Mouse (Mus musculus) gastrocnemius, postnatal 10 days (tissue): Measurements from ENCODE around the gene 4922502D21Rik. TPM values are rescaled to one million over a fixed set of nuclear protein-coding genes. Genes with fewer than 3 reads are reported as not detected.
"Not testable (repeated sequence)": the region's sequence is repeated elsewhere in the genome, so short reads cannot be mapped to it uniquely, and the experiment has no call there.

Experiments
- DNase-seq: peaks from one replicate; pipeline ENCODE4 v3.0.0; 2021; ENCODE audit warnings: mixed read lengths
- long read RNA-seq, 2 experiments: library from polyadenylated mRNA; stranded (forward); transcript quantifications; one replicate each; pipeline ENCODE4 v2.0.0; 2021
- total RNA-seq, 2 experiments: library from RNA; stranded (reverse); gene quantifications; 2 replicates each; pipeline ENCODE4 v1.2.3; 2021

The 4922502D21Rik gene
- not detected for total RNA-seq
- long read RNA-seq, experiment 1 = 0 reads
- long read RNA-seq, experiment 2 = 0 reads

DNA sequence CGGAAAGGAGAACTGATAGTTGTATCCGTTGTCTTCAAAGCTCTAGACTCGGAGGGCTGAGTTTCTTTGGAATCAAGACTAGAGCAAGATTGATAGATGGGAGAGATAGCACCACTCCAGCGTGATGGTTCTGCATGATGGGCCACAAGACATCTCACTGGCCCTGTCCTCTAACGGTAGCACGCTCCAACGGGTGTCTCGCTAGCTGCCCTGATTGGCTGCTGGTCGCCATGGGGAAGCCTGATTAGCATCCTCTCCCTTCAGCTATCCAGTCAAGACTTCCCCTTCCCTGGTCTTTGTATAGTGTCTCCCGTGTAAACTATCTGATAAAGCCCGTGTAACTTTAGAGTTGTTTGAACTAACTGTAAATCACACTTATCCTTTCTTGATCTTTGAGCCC, at the start of gene 4922502D21Rik:
Gene 4922502D21Rik (minus strand): TSS at position 187 of the 400 bp plus-strand sequence.
- no peak for DNase-seq

DNA sequence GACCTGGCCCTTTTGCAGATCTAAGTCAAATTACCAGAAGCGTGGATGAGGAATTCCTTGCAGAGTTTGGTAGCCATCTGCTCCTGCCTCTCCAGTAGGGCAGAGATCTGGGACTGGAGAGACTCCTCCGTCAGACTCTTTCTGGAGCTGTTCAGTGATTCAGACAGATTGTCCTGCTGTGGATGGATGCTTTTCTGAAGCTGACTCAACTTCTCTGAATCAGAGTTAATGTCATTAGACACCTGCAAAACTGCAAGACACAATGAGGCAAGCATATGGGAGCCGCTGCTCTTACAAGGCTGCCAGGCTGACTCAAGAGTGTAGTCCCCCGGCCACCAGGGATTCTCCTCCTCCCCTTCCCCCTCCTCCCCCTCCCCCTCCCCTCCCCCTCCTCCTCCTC, 48.9 kb upstream of the 4922502D21Rik start:
- DNase-seq = no peak

DNA sequence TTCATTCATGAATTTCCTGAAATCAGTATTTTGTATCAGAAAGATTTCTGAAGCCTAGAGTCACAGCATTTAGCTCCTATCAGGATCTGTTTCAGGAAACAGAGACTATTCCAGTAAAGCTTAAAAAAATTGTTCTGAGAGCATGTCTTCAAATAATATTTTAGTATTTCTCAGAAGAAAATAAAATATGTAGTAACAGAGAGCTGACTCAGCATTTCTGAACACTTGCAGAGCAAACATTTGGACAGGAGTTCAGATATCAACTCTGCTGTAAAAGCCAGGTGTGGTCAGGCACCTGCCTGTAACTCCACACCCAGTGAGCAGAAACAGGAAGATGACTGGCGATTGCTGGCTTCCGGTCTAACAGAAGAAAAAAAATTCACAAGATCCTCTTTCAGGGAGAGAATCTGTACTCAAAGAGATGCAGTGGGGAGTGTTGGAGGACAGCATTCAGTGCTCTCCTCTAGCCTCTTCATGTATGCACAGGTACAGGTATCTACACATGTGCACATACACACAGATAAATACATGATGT, 43.4 kb upstream of the 4922502D21Rik start:
- DNase-seq = no peak

DNA sequence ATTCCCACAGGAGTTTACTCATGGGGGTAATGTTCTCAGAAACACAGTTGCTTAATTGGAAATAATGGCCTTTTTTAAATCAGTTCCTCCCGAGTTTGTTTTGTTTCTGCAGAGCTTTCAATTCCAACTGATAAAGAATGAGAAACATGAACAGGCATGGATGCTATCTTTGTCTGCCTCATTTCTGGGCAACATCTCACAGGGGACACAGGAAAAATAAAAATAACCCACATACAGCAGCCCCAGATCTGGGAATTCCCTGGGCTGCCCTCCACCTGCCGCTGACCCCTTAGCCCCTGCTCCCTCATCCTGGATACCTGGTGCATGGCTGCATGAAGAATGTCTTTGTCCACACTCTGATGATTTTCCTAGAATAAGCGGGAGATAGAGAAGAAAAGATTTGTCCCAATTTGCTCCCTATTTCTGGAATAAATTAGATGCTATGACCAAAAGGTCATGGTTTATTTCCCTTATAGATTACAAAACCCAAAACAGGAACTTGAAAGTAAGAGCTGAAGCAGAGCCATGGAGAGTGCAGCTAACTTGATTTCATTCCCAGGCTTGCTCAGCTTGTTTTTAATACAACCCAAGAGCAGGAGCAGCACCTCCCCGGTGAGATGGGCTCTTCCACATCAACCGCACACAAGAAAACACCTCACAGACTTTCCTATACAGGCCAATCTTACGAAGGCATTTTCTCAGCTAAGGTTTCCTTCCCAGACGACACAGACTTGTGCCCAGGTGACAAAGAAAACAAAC, 38.0 kb upstream of the 4922502D21Rik start:
- DNase-seq = no peak

DNA sequence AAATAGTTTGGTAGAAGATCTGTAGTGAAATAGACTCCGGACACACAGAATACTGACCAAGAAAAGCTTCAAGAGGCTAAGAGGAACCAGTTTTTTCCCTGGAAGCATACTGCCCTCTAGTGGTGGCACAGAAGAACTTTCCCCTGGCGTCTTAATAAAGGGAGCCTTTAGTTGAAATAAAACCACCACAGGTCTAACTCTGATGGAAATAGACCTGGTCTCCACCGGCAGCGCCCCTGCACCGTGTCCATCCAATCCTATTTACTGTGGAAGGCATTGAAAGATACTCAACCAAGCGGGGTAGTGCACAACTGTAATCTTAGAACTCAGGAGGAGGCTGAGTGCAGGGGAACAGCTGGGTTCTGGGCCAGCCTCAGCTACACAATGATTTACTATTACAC, 34.4 kb upstream of the 4922502D21Rik start:
- DNase-seq = peak; percentile 16

DNA sequence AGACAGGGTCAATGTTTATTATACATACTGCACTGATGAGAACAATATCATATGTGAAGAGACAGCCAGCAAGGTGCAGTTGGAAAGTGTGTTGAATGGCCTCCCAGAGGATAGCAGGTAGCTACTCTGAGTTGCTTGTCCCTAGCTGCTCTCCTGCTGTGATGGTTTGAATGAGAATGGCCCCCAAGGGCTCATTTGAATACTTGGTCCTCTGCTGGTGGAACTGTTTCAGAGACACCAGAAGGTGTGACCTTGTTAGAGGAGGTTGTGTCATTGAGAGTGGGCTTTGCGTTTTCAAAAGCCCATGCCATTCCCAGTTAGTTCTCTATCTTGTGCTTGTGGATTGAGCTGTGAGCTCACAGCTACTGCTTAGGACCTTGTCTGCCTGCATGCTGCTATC, 32.3 kb upstream of the 4922502D21Rik start:
- DNase-seq = no peak

DNA sequence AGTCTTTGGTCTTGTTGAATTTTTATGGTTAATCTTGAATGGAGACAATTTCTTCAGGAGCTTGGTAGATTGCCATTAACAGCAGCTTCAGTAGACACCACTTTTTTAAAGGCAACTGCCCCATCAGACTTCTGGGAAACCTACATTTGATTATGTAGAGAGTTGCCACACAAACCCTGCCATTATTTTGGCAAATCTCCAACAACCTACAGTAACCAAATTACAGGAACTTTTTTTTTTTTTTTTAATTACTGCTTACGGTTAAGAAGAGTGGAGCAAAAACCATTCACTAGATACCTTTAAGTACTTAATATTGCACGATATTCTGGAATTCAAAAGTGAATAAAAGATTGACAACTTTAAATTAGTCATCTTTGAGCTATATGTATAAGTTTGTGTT, 27.9 kb upstream of the 4922502D21Rik start:
- no peak for DNase-seq

DNA sequence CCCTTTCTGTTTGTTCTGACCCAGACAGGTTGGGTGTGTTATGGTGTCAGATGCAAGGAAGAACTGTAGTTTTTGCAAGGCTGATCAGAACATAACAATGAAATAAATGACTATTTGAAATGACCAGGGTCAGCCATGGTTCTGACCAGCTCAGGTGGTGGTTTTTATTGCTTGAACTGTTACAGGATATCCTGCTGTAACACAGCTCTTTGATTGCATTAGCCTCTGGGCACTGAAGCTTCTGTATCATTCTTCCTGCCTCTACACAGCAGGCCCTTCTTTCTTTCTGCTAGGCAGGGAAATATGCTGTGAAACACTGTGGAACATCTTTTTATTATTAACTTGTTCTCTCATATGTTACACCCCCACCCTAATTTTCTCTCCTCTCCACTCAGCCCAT, 24.8 kb upstream of the 4922502D21Rik start:
- no peak for DNase-seq

DNA sequence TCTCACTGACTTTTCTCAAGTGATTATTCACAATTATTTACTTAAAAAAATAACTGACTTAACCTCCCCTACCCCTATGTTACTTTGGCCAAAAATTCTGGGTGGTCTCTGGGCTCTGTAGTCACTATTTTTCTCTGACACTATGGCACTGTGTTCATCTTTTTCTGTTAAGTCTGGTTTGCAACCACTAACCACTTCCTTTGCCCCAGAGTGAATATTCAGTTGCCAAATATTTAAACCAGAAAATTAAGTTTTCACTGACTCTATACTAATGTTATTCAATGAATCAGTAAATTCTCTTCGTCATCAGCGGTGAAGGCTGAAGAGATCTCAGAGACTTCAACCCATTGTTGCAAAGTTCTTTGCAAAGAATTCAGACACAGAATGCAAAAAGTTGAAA, 24.2 kb upstream of the 4922502D21Rik start:
- DNase-seq = no peak

DNA sequence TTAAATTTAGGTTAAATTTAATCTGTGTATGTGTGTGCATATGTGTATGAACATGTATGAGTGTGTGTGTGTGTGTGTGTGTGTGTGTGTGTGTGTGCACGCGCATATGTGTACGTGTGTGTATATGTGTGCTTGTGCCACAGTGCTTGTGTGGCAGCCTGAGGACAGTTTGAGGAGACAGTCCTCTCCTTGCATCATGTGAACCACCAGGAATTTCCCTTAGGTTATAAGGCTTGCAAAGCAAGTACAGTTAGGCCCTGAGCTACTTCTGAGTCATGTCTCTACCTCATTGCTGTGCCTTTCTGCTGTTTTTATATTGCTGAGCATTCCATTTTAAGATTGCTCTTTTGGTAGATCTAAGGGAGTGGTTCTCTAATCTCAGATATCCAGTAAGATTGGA, 19.5 kb upstream of the 4922502D21Rik start:
- DNase-seq = no peak

DNA sequence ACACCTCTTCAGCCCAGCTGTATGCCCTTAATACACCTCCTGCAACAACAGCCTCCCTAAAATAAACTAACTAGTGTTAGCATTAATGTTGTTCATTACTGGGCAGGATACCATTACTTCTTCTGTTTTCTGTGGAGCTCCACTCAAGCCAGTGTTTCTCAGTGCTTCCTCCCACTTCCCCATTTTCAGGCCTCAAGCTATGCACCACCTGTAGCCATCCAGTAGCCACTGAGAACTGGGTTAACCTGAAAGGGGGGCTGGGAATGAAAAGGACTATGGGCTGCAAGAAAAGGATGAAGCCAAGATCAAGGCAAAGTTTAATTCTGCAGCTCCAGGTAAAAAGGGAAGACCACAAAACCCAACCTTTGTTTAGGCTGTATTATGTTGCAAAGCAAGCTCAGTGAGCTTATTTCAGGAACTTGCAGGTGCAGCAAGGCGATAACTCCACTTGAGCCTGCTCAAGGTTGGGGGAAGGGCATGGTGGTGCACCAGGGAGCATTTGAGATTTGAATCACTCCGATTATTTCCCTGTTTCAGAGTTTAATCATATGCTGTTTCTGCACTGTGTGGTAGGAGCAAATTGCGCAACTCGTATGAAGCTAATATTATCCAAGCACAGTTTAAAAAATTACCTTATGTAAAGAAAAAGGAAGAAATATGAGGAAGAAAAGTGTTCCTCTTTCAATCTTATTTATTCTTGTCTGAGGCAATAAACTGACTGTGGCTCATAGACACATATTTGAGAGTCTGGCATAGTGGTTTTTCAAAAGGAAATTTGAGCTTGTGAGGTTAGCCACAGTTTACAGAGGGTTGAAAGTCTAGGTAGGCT, 18.1 kb upstream of the 4922502D21Rik start:
- DNase-seq = no peak

DNA sequence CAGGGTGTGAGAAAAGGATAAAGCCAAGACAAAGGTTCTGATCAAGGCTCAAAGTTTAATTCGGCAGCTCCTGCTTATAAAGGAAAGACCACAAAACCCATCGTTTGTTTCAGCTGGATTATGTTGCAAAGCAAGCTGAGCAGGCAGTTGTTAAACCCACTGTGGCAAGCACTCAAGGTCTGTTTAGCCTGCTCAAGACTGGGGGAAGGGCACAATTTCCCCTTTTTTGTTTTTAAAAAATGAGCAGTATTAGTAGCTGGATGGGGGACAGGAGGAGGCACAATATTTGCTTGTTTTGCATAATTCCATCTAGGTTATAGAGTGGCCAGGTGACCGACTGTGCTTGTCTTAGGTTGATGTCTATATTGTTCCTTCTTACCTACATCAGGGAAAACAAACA, 12.8 kb upstream of the 4922502D21Rik start:
- DNase-seq = no peak

DNA sequence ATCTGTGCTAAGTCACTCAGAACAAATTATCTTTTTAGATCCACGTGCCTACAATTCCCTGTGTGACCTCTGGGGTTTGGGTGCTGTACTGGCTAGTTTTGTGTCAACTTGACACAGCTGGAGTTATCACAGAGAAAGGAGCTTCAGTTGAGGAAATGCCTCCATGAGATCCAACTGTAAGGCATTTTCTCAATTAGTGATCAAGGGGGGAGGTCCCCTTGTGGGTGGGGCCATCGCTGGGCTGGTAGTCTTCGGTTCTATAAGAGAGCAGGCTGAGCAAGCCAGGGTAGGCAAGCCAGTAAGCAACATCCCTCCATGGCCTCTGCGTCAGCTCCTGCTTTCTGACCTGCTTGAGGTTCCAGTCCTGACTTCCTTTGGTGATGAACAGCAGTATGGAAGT, 10.8 kb upstream of the 4922502D21Rik start, which contains the start of gene Clec12a:
Gene Clec12a (plus strand): TSS at position 301 of the 400 bp plus-strand sequence.
- not testable (repeated sequence) for DNase-seq

DNA sequence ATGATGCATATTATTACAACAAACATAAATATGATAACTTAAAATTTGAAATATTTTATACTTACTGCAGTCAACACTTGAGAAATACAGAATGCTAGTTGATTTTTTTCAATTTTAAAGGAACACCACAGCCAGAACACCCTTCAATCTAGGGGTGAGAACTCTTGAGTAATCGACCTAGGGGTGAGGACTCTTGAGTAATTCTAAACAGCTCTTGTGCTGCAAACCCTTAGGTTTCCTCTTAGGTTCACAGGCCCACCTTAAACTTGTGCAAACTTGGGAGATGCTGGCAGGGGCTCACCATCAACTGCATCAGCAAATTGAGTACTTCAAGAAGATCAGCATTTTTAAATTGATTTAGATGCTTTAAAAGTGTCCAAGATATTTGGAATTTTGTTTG, 6.2 kb upstream of the 4922502D21Rik start:
- DNase-seq = no peak

DNA sequence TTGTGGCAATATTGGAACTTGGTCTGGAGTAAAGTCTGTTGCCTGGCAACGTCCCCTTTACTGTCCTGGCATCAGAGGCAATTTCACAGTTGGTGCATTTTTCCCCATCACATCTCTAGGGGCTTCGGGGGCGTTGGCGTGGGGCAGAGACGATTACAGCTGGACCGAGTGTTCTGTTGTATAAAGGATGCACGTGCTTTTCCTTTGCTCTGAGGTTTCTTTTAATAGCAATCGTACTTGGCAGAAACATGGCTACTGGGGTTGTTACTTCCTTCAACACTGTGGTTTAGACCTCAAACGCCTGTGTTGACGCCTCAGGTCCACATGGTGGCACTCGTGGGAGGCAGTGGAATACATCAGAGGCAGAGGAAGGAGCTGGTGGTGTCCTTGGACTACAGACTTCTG, 2.1 kb upstream of the 4922502D21Rik start:
- DNase-seq = no peak

DNA sequence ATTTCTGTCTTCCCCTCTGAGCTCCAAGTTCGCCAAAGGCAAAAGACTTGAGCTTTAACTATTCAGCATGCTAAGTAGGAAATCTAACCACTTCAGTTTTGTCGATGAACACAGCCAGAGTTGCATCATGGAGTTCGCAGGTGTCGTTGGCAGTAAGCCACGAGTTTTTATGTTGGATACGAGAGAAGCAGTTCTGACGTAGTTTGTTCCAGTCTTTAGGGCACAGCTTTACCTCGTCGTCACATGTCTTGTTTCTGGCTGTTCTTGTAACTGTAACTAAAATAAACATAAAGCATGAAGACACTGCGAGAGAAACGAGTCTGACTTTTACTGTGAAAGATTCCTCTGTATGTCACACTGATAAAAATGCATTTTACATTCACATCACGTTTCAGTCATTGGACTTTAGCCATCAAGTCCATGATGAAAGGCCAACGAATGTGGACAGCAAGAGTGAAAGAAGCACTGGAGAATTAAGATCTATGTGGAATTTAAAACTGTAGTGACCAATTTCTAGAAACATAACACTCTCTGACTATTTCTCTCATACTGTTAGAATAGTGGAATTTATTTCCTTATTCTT, 4.9 kb downstream of the 4922502D21Rik start:
- DNase-seq = no peak

DNA sequence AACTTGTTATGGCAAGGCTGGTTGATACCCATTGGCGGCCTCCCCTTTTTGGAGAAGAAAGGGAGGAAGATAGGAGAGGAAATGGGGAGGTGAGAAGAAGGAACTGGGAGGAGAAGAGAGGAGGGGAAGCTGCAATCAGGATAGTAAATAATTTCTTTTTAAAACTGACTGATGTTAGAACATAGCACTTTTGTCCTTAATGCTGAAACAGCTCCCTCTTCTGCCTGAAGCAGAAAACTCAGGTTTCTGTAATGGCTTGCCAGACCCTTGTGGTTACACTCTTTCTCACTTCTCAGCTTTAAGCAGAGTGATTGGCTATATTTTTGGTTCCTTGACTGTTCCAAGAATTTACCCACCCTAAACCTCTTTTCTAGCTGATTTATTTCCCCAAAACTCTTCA, 5.6 kb downstream of the 4922502D21Rik start:
- DNase-seq = no peak

DNA sequence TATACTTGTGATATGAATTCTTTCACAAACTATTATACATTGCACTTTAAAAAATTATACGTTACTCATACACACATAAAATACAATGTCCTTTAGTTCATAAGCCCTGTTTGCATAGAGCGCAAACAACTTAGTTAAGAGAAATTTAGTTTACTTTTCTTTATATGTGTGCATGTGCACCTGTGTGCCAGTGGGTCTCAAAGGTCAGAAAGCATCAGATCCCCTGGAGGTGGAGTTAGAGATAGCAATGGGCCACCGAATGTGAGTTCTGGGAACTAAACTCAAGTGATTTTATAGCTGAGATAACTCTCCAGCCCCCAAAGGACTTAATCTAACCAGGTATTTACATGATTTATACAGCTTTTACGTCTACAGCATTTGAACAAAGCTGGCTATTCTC, 12.3 kb downstream of the 4922502D21Rik start:
- no peak for DNase-seq

DNA sequence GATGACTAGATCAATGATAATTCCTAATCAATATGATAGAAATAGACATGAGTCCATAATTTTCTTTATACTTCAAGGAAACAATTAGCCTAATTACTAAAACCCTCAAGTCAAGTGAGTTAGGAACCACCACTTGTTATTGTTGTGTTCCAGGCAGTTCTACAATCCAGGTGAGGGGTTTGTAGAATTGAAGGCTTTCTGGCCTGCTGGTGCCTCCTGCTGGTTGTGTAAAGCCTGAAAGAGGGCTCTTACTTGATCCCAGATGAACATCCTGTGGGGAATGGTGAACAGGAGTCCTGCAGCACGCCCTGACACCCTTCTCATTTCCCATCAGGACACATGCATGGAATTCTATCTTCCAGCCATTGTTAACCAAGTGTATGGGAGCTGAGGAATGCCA, 13.2 kb downstream of the 4922502D21Rik start:
- DNase-seq = no peak

DNA sequence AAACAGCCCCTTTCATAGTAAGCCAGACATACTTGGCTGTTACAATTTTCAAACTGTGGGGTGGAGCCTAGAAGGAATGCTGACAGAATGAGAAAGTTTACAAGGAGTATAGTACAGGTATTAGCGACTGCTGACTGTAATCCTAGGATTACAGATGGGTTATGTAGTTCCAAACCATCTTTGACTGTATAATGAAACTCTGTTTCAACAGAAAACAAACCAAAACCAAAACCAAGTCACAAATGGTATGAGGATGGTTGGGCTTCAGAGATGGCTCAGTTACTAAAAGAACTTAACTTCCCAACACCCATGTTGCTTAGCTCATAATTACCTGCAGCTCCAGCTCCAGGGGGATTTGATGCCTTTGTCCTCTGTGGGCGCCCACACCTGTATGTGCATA, 15.1 kb downstream of the 4922502D21Rik start:
- no peak for DNase-seq

DNA sequence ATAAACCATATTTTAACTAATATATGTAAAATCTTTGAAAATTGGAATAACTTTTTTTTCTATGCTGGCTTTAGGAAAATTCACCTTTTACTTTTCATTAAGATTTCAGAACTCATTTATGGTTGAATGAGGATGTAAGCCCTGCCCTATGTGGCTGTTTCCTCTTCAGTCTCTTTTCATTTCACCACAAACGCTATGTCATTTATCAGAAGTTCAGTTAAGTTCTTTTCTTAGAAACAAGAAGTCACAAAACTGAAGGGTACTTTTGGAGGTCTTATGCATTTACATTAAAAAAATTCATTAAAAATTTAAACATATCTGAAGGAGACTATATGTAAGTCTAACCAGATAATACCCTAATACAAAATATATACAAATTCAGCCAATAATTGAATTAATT, 15.9 kb downstream of the 4922502D21Rik start:
- DNase-seq = no peak

DNA sequence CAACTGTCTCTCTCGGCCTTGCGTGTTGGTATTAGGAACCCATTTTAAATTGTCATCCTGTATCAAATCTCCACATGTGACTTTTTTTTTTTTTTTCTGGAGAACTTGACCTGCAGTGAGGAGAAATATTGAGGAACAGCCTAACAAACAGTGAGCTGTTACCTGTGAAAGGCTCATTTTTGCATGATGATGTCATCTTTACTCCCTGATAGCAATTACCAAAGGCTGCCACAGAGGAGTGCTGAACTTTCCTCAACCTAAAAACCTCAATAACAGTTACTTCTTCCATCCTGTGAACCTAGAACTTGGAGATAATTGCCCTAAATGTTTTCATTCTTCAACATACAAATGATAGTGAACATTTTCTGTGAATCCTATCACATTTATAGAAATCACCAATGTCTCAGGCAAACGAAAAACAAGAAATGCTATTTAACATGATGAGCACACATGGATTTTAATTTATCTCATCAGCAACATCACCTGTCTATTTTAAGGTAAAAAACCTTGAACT, 16.9 kb downstream of the 4922502D21Rik start:
- DNase-seq = no peak

DNA sequence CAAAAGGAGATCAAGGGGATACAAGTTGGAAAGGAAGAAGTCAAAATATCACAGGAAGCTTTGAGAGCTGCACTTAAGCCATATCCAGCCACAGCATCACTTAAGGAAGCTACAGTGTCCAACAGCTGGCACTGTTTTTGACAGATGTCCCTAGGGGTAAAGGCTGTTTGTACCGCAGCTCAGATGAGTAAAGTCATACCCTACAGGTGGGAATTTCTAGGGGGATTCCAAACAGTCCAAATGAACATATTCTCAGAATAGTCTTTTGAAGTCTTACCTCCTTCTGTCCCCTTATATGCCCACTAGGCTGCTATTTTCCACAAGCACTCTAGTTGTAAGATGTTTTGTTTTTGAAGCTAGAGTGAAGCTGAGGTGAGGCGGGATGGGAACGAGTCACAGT, 19.1 kb downstream of the 4922502D21Rik start:
- DNase-seq = no peak
